Mouse (Mus musculus) hindbrain, embryonic 12.5 days (tissue): ENCODE data around the gene Ttc19. TPM values are rescaled to one million over a fixed set of nuclear protein-coding genes. Genes with fewer than 3 reads are reported as not detected.
"Not testable (repeated sequence)": the region's sequence is repeated elsewhere in the genome, so short reads cannot be mapped to it uniquely, and the experiment has no call there.

Experiments
- ATAC-seq: fragments of 200-750 bp; cut with Nextera tagmentation; 2 replicates; pipeline ENCODE4 v1.8.0; 2017; ENCODE audit warnings: moderate TSS enrichment; ENCODE audit not compliant: low FRiP score
- H3K27ac ChIP-seq: fragments of 300-500 bp; sonication (generic); 2 replicates; pipeline ENCODE4 v1.5.1; 2016; ENCODE audit warnings: mild to moderate bottlenecking
- H3K27me3 ChIP-seq: fragments of 300-500 bp; sonication (generic); 2 replicates; pipeline ENCODE4 v1.6.1; 2016; ENCODE audit warnings: mild to moderate bottlenecking
- H3K36me3 ChIP-seq: fragments of 300-500 bp; sonication (generic); 2 replicates; pipeline ENCODE4 v1.6.1; 2016; ENCODE audit warnings: mild to moderate bottlenecking
- H3K4me1 ChIP-seq: fragments of 300-500 bp; sonication (generic); 2 replicates; pipeline ENCODE4 v1.6.1; 2016
- H3K4me2 ChIP-seq: fragments of 300-500 bp; sonication (generic); replicated peaks from 2 replicates; pipeline ENCODE4 v1.6.1; 2016; ENCODE audit warnings: mild to moderate bottlenecking
- H3K4me3 ChIP-seq: fragments of 300-500 bp; sonication (generic); 2 replicates; pipeline ENCODE4 v1.5.1; 2016; ENCODE audit warnings: mild to moderate bottlenecking
- H3K9ac ChIP-seq: fragments of 300-500 bp; sonication (generic); 2 replicates; pipeline ENCODE4 v1.6.1; 2016; ENCODE audit warnings: mild to moderate bottlenecking, moderate library complexity
- H3K9me3 ChIP-seq: fragments of 300-500 bp; sonication (generic); replicated peaks from 2 replicates; pipeline ENCODE4 v1.6.1; 2016; ENCODE audit warnings: mild to moderate bottlenecking
- WGBS: fragments of 180-500 bp; shearing (Covaris S2); methylation state at CpG from one replicate; pipeline ENCODE4 v1.1.7; 2016; 5-methylcytosine and 5-hydroxymethylcytosine counted together
- polyA plus RNA-seq: library from polyadenylated mRNA; unstranded; fragments of >200 nt; fragmentation: Nextera tagmentation; extraction: Ambion mirVana; gene quantifications from 2 replicates; pipeline ENCODE4 v1.2.1, GENCODE M21; 2016

Gene Ttc19
- polyA plus RNA-seq, 1 experiment from 2014 or later = 36.1 TPM

DNA sequence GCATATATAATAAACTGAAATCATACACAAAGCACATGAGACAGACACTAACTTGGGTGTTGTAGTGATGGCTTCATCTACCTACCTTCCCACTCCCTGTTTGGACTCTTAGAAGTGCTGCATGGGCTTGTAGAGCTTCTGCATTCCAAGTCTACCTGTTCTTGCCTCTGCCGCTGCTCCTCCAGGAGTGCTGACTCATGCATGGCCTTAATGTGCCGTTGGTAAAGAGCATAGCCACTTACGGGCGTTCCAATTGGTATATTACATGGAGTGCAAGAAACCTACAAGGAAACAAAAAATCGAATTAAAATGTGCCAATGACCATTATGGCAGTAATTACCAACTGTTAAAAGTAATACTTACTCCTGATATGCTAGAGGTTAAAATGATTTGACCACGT is 85.6 kb downstream of the Ttc19 start:
- H3K27me3 ChIP-seq = no peaks in the 10 kb centered on the region
- H3K4me3 ChIP-seq = no peak overlapping the region
- no peaks in the 10 kb centered on the region for H3K9me3 ChIP-seq
- no peak for ATAC-seq
- no peaks in the 10 kb centered on the region for H3K4me1 ChIP-seq
- no peak overlapping the region for H3K27ac ChIP-seq
- H3K9ac ChIP-seq = no peak overlapping the region
- 93% methylated on average over 6 of the region's 6 CpGs for WGBS
- H3K4me2 ChIP-seq = no peak overlapping the region
- H3K36me3 ChIP-seq = peaks cover 27% of the 10 kb centered on the region

- peaks cover 44% of the 10 kb centered on the region for H3K36me3 ChIP-seq
- no peak overlapping the region for H3K9ac ChIP-seq
- no peaks in the 10 kb centered on the region for H3K27me3 ChIP-seq
- H3K4me2 ChIP-seq = no peak overlapping the region
- no peaks in the 10 kb centered on the region for H3K4me1 ChIP-seq
- H3K27ac ChIP-seq = no peak overlapping the region
- no peaks in the 10 kb centered on the region for H3K9me3 ChIP-seq
- no peak for ATAC-seq
- no peak overlapping the region for H3K4me3 ChIP-seq
Observed at GRCm38 (mm10) chr11:62369924-62370323, 88.7 kb downstream of the Ttc19 start.

DNA sequence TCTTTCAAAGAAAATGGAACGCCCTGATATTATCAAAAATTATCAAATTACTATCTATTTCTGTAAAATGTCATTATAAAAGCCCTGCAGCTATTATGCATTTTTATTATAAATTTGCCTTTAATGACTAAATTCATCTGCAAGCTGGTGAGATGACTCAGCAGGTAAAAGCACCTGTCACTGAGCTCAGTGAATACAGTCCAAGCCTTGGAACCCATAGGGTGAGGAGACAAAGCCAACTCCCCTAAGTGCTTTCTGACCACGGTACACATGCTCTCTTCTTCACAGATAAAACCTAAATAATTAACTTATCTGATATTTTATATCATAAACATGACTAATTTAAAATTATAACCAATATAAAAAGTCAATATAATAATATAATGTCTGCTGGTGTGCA is 90.5 kb downstream of the Ttc19 start:
- Histone ChIP-seq H3K27me3 (no peaks in the 10 kb centered on the region), H3K9ac (no peak overlapping the region), H3K9me3 (no peaks in the 10 kb centered on the region), H3K27ac (no peak overlapping the region), H3K4me3 (no peak overlapping the region), H3K4me1 (no peaks in the 10 kb centered on the region), H3K36me3 (peaks cover 40% of the 10 kb centered on the region), H3K4me2 (no peak overlapping the region)
- WGBS = 92% methylated on average over 2 of the region's 2 CpGs
- no peak for ATAC-seq

- H3K4me1 ChIP-seq, ATAC-seq, H3K27ac ChIP-seq, H3K9ac ChIP-seq, H3K9me3 ChIP-seq, H3K4me2 ChIP-seq, H3K27me3 ChIP-seq, H3K4me3 ChIP-seq: not testable (repeated sequence)
- WGBS = 86% methylated on average over 6 of the region's 6 CpGs
- peaks cover 35% of the 10 kb centered on the region for H3K36me3 ChIP-seq
Observed at GRCm38 (mm10) chr11:62377202-62377851, 96.1 kb downstream of the Ttc19 start.

Other genes with a start within 250 kb of the Ttc19 start
- 5.1 and 6.2 TPM in 2 replicates for gene Adora2b, start 32.5 kb upstream of the Ttc19 start, polyA plus RNA-seq
- gene Zswim7, start 98 bp upstream of the Ttc19 start, polyA plus RNA-seq = 17.1 TPM in 2 replicates
- gene Pigl, start 177.0 kb downstream of the Ttc19 start, polyA plus RNA-seq = 10.5 and 10.7 TPM in 2 replicates
- 200 and 201 TPM in 2 replicates for gene Ncor1, start 177.1 kb downstream of the Ttc19 start, polyA plus RNA-seq